Comparison of ENCODE assay signal across 21 mouse cellular contexts in genomic region chr1:33608133-33608532, GRCm38 (mm10).
"Had no signal": no experiment of that assay in that cellular context is flagged by ENCODE, and none has a peak within 500 bp of the region (broad histone marks: within the 10 kb centered on the region; RNA-seq: fewer than 3 reads in every experiment).

No protein-coding gene starts in this region.

- ATAC-seq: inflammation-experienced regulatory T-cells, adult 6 months; intestine, embryonic 16.5 days; liver, postnatal 0 days; lung, postnatal 0 days had no signal

- H3K9ac ChIP-seq: limb, embryonic 12.5 days; limb, embryonic 15.5 days; liver, embryonic 14.5 days; liver, postnatal 0 days; lung, embryonic 14.5 days; neural tube, embryonic 13.5 days had no signal

- H3K27ac ChIP-seq: limb, embryonic 12.5 days; limb, embryonic 15.5 days; liver, embryonic 14.5 days; macrophage; neural tube, embryonic 13.5 days; stomach, postnatal 0 days had no signal

- H3K27me3 ChIP-seq: limb, embryonic 12.5 days; limb, embryonic 15.5 days; neural tube, embryonic 13.5 days had no signal

- H3K4me2 ChIP-seq: limb, embryonic 12.5 days; limb, embryonic 15.5 days; liver, embryonic 11.5 days; lung, embryonic 14.5 days; neural tube, embryonic 13.5 days had no signal

- DNase-seq: kidney, adult 18-20 months; kidney, adult 9 months; kidney, postnatal 14 days; left cerebral cortex, postnatal 4 days; liver, postnatal 0 days; lung, embryonic 14.5 days; right cerebral cortex, adult 18-20 months; right cerebral cortex, postnatal 14 days; right cerebral cortex, postnatal 4 days; thymus, postnatal 25 days had no signal

- H3K4me3 ChIP-seq: limb, embryonic 12.5 days; limb, embryonic 15.5 days; myocyte; neural tube, embryonic 13.5 days had no signal

- H3K4me1 ChIP-seq: neural tube, embryonic 13.5 days had no signal

- H3K9me3 ChIP-seq: limb, embryonic 15.5 days; neural tube, embryonic 13.5 days had no signal

- H3K36me3 ChIP-seq: limb, embryonic 15.5 days; neural tube, embryonic 13.5 days had no signal
